Mouse (Mus musculus) liver, postnatal 0 days (tissue): ENCODE results near the gene Pdia5. TPM values are rescaled to one million over a fixed set of nuclear protein-coding genes. Genes with fewer than 3 reads are reported as not detected.

Experiments used
- ATAC-seq: fragments of 200-750 bp; cut with Nextera tagmentation; 2 replicates; pipeline ENCODE4 v1.8.0; 2017; ENCODE audit warnings: mild to moderate bottlenecking, moderate library complexity
- DNase-seq: peaks from one replicate; pipeline ENCODE4 v3.0.0-alpha.2; 2016
- H3K27ac ChIP-seq: fragments of 300-500 bp; sonication (generic); 2 replicates; pipeline ENCODE4 v1.5.1; 2014; ENCODE audit warnings: antibody characterized with exemption, moderate library complexity, mild to moderate bottlenecking, low read depth
- H3K27me3 ChIP-seq: fragments of 300-500 bp; sonication (generic); 2 replicates; pipeline ENCODE4 v1.6.1; 2014; ENCODE audit warnings: low read length, control low read depth, mixed read lengths; ENCODE audit not compliant: insufficient read depth
- H3K36me3 ChIP-seq: fragments of 300-500 bp; sonication (generic); replicated peaks from 2 replicates; pipeline ENCODE4 v1.6.1; 2014; ENCODE audit warnings: mild to moderate bottlenecking, control low read depth, low read length, moderate library complexity, mixed read lengths; ENCODE audit not compliant: insufficient read depth
- H3K4me1 ChIP-seq: fragments of 300-500 bp; sonication (generic); 2 replicates; pipeline ENCODE4 v1.6.1; 2014; ENCODE audit warnings: antibody characterized with exemption, mild to moderate bottlenecking, control low read depth; ENCODE audit not compliant: insufficient read depth
- H3K4me2 ChIP-seq: fragments of 300-500 bp; sonication (generic); 2 replicates; pipeline ENCODE4 v1.6.1; 2014; ENCODE audit warnings: low read depth, mild to moderate bottlenecking, low read length, moderate library complexity, mixed read lengths
- H3K4me3 ChIP-seq: fragments of 300-500 bp; sonication (generic); 2 replicates; pipeline ENCODE4 v1.5.1; 2014; ENCODE audit warnings: low read depth, low read length
- H3K9ac ChIP-seq: fragments of 300-500 bp; sonication (generic); replicated peaks from 2 replicates; pipeline ENCODE4 v1.6.1; 2014; ENCODE audit warnings: mild to moderate bottlenecking, moderate library complexity
- H3K9me3 ChIP-seq: fragments of 300-500 bp; sonication (generic); 2 replicates; pipeline ENCODE4 v1.6.1; 2016; ENCODE audit warnings: mild to moderate bottlenecking, control low read depth, low read length, mixed read lengths
- CTCF ChIP-seq: sonication (generic); IDR thresholded peaks from 2 replicates; pipeline ENCODE4 v1.5.1; 2016; ENCODE audit warnings: antibody characterized with exemption, low read depth
- EP300 ChIP-seq: IDR thresholded peaks from 2 replicates; pipeline ENCODE4 v1.6.1; 2016; ENCODE audit warnings: antibody characterized with exemption, low read depth, mild to moderate bottlenecking
- WGBS: fragments of 180-500 bp; shearing (Covaris S2); extraction: QIAGEN DNeasy Blood & Tissue Kit; methylation state at CpG from one replicate; pipeline ENCODE4 v1.1.7; 2014; ENCODE audit not compliant: insufficient replicate concordance; 5-methylcytosine and 5-hydroxymethylcytosine counted together
- polyA plus RNA-seq: library from polyadenylated mRNA; unstranded; fragments of >200 nt; fragmentation: Nextera tagmentation; extraction: Ambion mirVana; gene quantifications from 2 replicates; pipeline ENCODE4 v1.2.1, GENCODE M21; 2015

Gene Pdia5
- polyA plus RNA-seq, 1 experiment from 2014 or later: 58.7 TPM

- no peak overlapping the region for H3K4me2 ChIP-seq
- peaks cover 5% of the 10 kb centered on the region; the same call in 1 of the 2 replicates for H3K36me3 ChIP-seq
- no peak overlapping the region for H3K27ac ChIP-seq
- H3K4me3 ChIP-seq: no peak overlapping the region
- no peak for DNase-seq
- no peaks in the 10 kb centered on the region for H3K9me3 ChIP-seq
- H3K4me1 ChIP-seq: no peaks in the 10 kb centered on the region
- no peak overlapping the region for H3K9ac ChIP-seq
- WGBS: 71% methylated on average over 4 of the region's 4 CpGs
- ATAC-seq: no peak
- TF ChIP-seq CTCF (peak; percentile 50), EP300 (no peak)
- H3K27me3 ChIP-seq: no peaks in the 10 kb centered on the region
These were observed 68.5 kb downstream of the Pdia5 start for GRCm38 (mm10) chr16:35422141-35422540.

- peaks cover 11% of the 10 kb centered on the region for H3K36me3 ChIP-seq
These were observed 76.1 kb downstream of the Pdia5 start for GRCm38 (mm10) chr16:35414616-35415015.

DNA sequence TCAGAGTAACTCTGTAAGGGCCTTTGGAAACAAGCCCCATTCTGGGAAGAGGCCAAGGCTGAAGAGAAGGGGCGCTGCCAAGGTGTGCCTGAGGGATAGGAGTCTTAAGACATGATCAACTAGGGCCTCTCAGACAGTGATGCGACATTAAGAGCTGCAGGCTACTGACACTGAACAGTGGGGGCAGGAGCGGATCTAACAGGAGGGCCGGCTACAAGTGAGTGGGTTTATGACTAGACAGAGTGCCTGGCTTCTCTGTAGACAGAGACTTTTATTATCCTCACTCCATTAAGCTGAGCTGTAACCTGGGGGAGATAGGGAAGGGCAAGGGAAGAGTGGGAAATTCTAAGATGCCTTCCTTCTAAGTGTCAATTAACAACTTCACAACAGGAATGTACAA, 84.0 kb downstream of the Pdia5 start:
- Histone ChIP-seq H3K9ac (no peak overlapping the region), H3K4me3 (no peak overlapping the region), H3K9me3 (no peaks in the 10 kb centered on the region), H3K4me2 (no peak overlapping the region), H3K4me1 (no peaks in the 10 kb centered on the region), H3K27me3 (no peaks in the 10 kb centered on the region), H3K27ac (no peak overlapping the region), H3K36me3 (peaks cover 25% of the 10 kb centered on the region)
- TF ChIP-seq CTCF (no peak), EP300 (no peak)
- ATAC-seq (no peak), DNase-seq (no peak)
- WGBS: 80% methylated on average over 4 of the region's 4 CpGs

More at GRCm38 (mm10) chr16:35414616-35415015, 76.1 kb downstream of the Pdia5 start:
- no peaks in the 10 kb centered on the region for H3K4me1 ChIP-seq
- no peaks in the 10 kb centered on the region for H3K27me3 ChIP-seq
- H3K27ac ChIP-seq: no peak overlapping the region
- no peak for DNase-seq
- H3K4me3 ChIP-seq: no peak overlapping the region
- TF ChIP-seq CTCF (no peak), EP300 (no peak)
- no peak overlapping the region for H3K9ac ChIP-seq
- no peaks in the 10 kb centered on the region for H3K9me3 ChIP-seq
- H3K4me2 ChIP-seq: no peak overlapping the region
- ATAC-seq: no peak
- 65% methylated on average over 5 of the region's 5 CpGs for WGBS

DNA sequence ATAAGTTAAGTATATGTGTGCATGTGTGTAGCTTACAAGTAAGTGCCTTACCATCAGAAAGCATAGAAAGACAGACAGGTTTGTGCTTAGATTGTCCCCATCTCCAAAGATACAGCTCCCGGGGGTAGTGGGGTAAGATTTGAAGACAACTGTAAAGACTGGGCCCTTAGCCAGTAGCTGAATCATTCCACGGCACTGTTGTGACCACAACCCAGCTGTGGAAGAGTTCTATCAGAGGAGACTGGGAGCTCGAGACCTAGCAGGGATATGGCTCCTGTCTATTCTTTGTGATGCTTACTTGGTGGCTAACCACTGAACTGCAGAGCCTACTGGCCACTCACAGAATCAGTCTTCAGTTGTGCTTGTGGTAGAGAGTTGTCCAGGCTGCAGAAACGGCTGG, 84.5 kb downstream of the Pdia5 start:
- 82% methylated on average over 4 of the region's 4 CpGs for WGBS
- DNase-seq: no peak
- ATAC-seq: no peak

DNA sequence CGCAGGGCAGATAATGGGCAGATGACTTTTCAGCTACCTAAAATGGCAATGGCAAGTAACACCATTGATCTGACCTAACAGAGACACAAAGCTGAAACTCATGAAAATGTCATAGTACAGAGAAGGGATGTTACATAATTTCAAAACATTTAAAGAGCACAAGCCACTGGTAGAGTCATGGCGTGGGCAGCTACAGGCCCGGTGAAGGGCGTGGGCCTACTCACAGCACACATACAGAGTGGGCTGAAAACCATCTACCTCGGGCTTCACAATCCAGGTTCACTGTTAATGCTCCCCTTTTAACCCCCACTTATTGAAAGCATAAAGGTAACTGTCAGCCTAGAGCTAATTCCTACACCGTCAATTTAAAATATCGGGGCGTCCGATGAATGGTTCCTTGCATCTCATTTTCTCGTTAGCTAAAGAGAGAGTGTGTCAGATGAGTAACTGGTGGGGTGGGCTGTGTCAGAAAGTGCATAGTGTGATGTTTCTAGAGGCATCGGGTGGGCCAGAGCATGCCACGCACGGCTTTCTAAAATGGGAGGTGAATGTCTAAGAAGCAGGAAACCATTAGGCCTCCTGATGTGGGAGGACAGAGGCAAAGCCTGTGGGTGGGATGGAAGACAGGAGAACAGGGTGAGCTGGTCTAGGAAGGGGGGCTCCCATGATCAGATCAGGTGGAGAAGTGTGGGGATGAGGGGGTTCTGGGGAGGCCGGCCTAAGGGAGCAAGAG, 85.2 kb downstream of the Pdia5 start:
- no peaks in the 10 kb centered on the region for H3K27me3 ChIP-seq
- H3K9ac ChIP-seq: no peak overlapping the region
- no peak for TF ChIP-seq CTCF
- no peak for TF ChIP-seq EP300
- WGBS: 83% methylated on average over 14 of the region's 14 CpGs
- no peaks in the 10 kb centered on the region for H3K9me3 ChIP-seq
- DNase-seq (no peak), ATAC-seq (no peak)
- H3K27ac ChIP-seq: no peak overlapping the region
- H3K4me1 ChIP-seq: no peaks in the 10 kb centered on the region
- H3K36me3 ChIP-seq: peaks cover 18% of the 10 kb centered on the region
- H3K4me3 ChIP-seq: no peak overlapping the region
- no peak overlapping the region for H3K4me2 ChIP-seq

More for the DNA sequence above, 84.5 kb downstream of the Pdia5 start:
- no peak overlapping the region for H3K27ac ChIP-seq
- H3K4me1 ChIP-seq: no peaks in the 10 kb centered on the region
- H3K9ac ChIP-seq: no peak overlapping the region
- TF ChIP-seq EP300 (no peak), CTCF (no peak)
- no peaks in the 10 kb centered on the region for H3K9me3 ChIP-seq
- H3K4me3 ChIP-seq: no peak overlapping the region
- H3K27me3 ChIP-seq: no peaks in the 10 kb centered on the region
- H3K36me3 ChIP-seq: peaks cover 23% of the 10 kb centered on the region
- H3K4me2 ChIP-seq: no peak overlapping the region

DNA sequence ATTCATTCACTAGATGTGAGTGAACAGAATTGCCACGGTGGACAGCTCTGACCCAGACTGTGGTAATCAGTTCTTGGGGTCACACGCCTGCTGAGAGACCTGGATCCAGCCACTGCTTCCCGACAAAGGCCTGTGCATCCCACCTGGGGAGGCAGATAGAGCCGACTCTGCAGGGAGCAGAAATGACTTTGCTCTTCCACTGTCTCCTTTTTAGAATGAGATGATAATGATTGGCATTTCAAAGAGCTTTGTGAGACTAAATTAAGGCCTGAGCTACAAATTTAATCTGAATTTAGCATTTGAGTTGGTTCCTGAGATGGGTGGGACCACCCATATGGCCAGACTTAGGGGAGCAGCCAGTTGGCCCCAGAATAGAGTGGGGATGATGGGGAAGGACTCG, 85.8 kb downstream of the Pdia5 start:
- H3K27me3 ChIP-seq: no peaks in the 10 kb centered on the region
- H3K36me3 ChIP-seq: peaks cover 18% of the 10 kb centered on the region
- H3K4me2 ChIP-seq: no peak overlapping the region
- DNase-seq: no peak
- ATAC-seq: no peak
- H3K27ac ChIP-seq: no peak overlapping the region
- no peak overlapping the region for H3K4me3 ChIP-seq
- TF ChIP-seq CTCF (no peak), EP300 (no peak)
- no peak overlapping the region for H3K9ac ChIP-seq
- H3K9me3 ChIP-seq: no peaks in the 10 kb centered on the region
- WGBS: 77% methylated on average over 5 of the region's 5 CpGs
- H3K4me1 ChIP-seq: no peaks in the 10 kb centered on the region
